Mouse (Mus musculus): ENCODE measurements around the gene Rgs8. TPM values are rescaled to one million over a fixed set of nuclear protein-coding genes. Genes with fewer than 3 reads are reported as not detected.

Rgs8 gene
- polyA plus RNA-seq, 2 experiments, result 0.01 TPM; not detected in 1

- Histone ChIP-seq H3K27me3 (ENCODE audit: control insufficient read depth, insufficient read depth, low read length) (no peaks in the 10 kb centered on the region), H3K4me2 (ENCODE audit: low read depth) (no peak overlapping the region), H3K36me3 (replicated peaks; ENCODE audit: control insufficient read depth, insufficient read depth, low read depth) (no peaks in the 10 kb centered on the region), H3K9ac (replicated peaks) (no peak overlapping the region), H3K27ac (no peak overlapping the region), H3K4me3 (ENCODE audit: insufficient read depth in 1 of 2, low read depth in 2 of 2, low read length in 2 of 2) (no peak overlapping the region), H3K4me1 (replicated peaks; ENCODE audit: control insufficient read depth in 2 of 2, insufficient read depth in 2 of 2, low read length in 1 of 2) (no peaks in the 10 kb centered on the region), H3K9me3 (ENCODE audit: control insufficient read depth, low read length) (no peaks in the 10 kb centered on the region)
- ATAC-seq (ENCODE audit: insufficient read depth), result no peak
- 70% methylated on average over 3 of the region's 3 CpGs for WGBS (ENCODE audit: insufficient replicate concordance)
- no peak for TF ChIP-seq EP300 (IDR thresholded peaks at IDR 0.05; ENCODE audit: low read depth)
- no peak for TF ChIP-seq CTCF (IDR thresholded peaks at IDR 0.05; ENCODE audit: low read depth)
- no peak for DNase-seq (ENCODE audit: low read depth in 3 of 3, low spot score in 3 of 3)
These were observed 17.3 kb upstream of the Rgs8 start for GRCm38 (mm10) chr1:153635521-153635920.

- Histone ChIP-seq H3K36me3 (replicated peaks; ENCODE audit: control insufficient read depth, insufficient read depth, low read depth) (no peaks in the 10 kb centered on the region), H3K4me3 (ENCODE audit: insufficient read depth in 1 of 2, low read depth in 2 of 2, low read length in 2 of 2) (no peak overlapping the region), H3K27ac (no peak overlapping the region), H3K9ac (replicated peaks) (no peak overlapping the region), H3K9me3 (ENCODE audit: control insufficient read depth, low read length) (no peaks in the 10 kb centered on the region), H3K27me3 (ENCODE audit: control insufficient read depth, insufficient read depth, low read length) (no peaks in the 10 kb centered on the region), H3K4me1 (replicated peaks; ENCODE audit: control insufficient read depth in 2 of 2, insufficient read depth in 2 of 2, low read length in 1 of 2) (0 out of 4 replicates have a peak, but pooled peaks cover 0 to 3% of the 10 kb centered on the region in 2 experiments), H3K4me2 (ENCODE audit: low read depth) (no peak overlapping the region)
- WGBS (ENCODE audit: insufficient replicate concordance), result 49% methylated on average over 5 of the region's 5 CpGs
- ATAC-seq (ENCODE audit: insufficient read depth), result no peak
- TF ChIP-seq EP300 (IDR thresholded peaks at IDR 0.05; ENCODE audit: low read depth) (no peak), CTCF (IDR thresholded peaks at IDR 0.05; ENCODE audit: low read depth) (no peak)
- no peak for DNase-seq (ENCODE audit: low read depth in 3 of 3, low spot score in 3 of 3)
These were observed 16.0 kb upstream of the Rgs8 start for GRCm38 (mm10) chr1:153636821-153637220.

- TF ChIP-seq EP300 (IDR thresholded peaks at IDR 0.05; ENCODE audit: low read depth), result no peak
- no peak for TF ChIP-seq CTCF (IDR thresholded peaks at IDR 0.05; ENCODE audit: low read depth)
- ATAC-seq (ENCODE audit: insufficient read depth), result no peak
- Histone ChIP-seq H3K4me2 (ENCODE audit: low read depth) (no peak overlapping the region), H3K9me3 (ENCODE audit: control insufficient read depth, low read length) (no peaks in the 10 kb centered on the region), H3K4me1 (replicated peaks; ENCODE audit: control insufficient read depth in 2 of 2, insufficient read depth in 2 of 2, low read length in 1 of 2) (0 out of 4 replicates have a peak, but pooled peaks cover 0 to 3% of the 10 kb centered on the region in 2 experiments), H3K27ac (no peak overlapping the region), H3K9ac (replicated peaks) (no peak overlapping the region), H3K4me3 (ENCODE audit: insufficient read depth in 1 of 2, low read depth in 2 of 2, low read length in 2 of 2) (no peak overlapping the region), H3K36me3 (replicated peaks; ENCODE audit: control insufficient read depth, insufficient read depth, low read depth) (no peaks in the 10 kb centered on the region), H3K27me3 (ENCODE audit: control insufficient read depth, insufficient read depth, low read length) (no peaks in the 10 kb centered on the region)
- no peak for DNase-seq (ENCODE audit: low read depth in 3 of 3, low spot score in 3 of 3)
- 21% methylated on average over 9 of the region's 9 CpGs for WGBS (ENCODE audit: insufficient replicate concordance)
These were observed 11.3 kb upstream of the Rgs8 start for GRCm38 (mm10) chr1:153641492-153641939.

- WGBS (ENCODE audit: insufficient replicate concordance), result 24% methylated on average over 13 of the region's 13 CpGs
- Histone ChIP-seq H3K27ac (no peak overlapping the region), H3K9me3 (ENCODE audit: control insufficient read depth, low read length) (no peaks in the 10 kb centered on the region), H3K27me3 (ENCODE audit: control insufficient read depth, insufficient read depth, low read length) (no peaks in the 10 kb centered on the region), H3K4me2 (ENCODE audit: low read depth) (no peak overlapping the region), H3K4me3 (ENCODE audit: insufficient read depth in 1 of 2, low read depth in 2 of 2, low read length in 2 of 2) (no peak overlapping the region), H3K36me3 (replicated peaks; ENCODE audit: control insufficient read depth, insufficient read depth, low read depth) (no peaks in the 10 kb centered on the region), H3K9ac (replicated peaks) (no peak overlapping the region), H3K4me1 (replicated peaks; ENCODE audit: control insufficient read depth in 2 of 2, insufficient read depth in 2 of 2, low read length in 1 of 2) (0 out of 4 replicates have a peak, but pooled peaks cover 0 to 3% of the 10 kb centered on the region in 2 experiments)
- TF ChIP-seq CTCF (IDR thresholded peaks at IDR 0.05; ENCODE audit: low read depth), result no peak
- TF ChIP-seq EP300 (IDR thresholded peaks at IDR 0.05; ENCODE audit: low read depth), result no peak
- DNase-seq (ENCODE audit: low read depth in 3 of 3, low spot score in 3 of 3), result no peak
- no peak for ATAC-seq (ENCODE audit: insufficient read depth)
These were observed 10.8 kb upstream of the Rgs8 start for GRCm38 (mm10) chr1:153641940-153642501.

GRCm38 (mm10) chr1:153653674-153654073, 849 bp downstream of the Rgs8 start:
- H3K27ac ChIP-seq, result no peak overlapping the region
- no peak overlapping the region for H3K4me2 ChIP-seq (ENCODE audit: low read depth)

More at GRCm38 (mm10) chr1:153653674-153654073, 849 bp downstream of the Rgs8 start:
- H3K9me3 ChIP-seq (ENCODE audit: control insufficient read depth, low read length), result no peaks in the 10 kb centered on the region
- no peak overlapping the region for H3K9ac ChIP-seq (replicated peaks)
- TF ChIP-seq CTCF (IDR thresholded peaks at IDR 0.05; ENCODE audit: low read depth), result no peak
- TF ChIP-seq EP300 (IDR thresholded peaks at IDR 0.05; ENCODE audit: low read depth), result no peak
- ATAC-seq (ENCODE audit: insufficient read depth) (no peak), DNase-seq (ENCODE audit: low read depth in 3 of 3, low spot score in 3 of 3) (no peak)
- no peaks in the 10 kb centered on the region for H3K36me3 ChIP-seq (replicated peaks; ENCODE audit: control insufficient read depth, insufficient read depth, low read depth)
- WGBS (ENCODE audit: insufficient replicate concordance), result 15% methylated on average over 5 of the region's 5 CpGs
- peaks cover 9% of the 10 kb centered on the region; the same call in 1 of the 2 replicates for H3K27me3 ChIP-seq (ENCODE audit: control insufficient read depth, insufficient read depth, low read length)
- no peaks in the 10 kb centered on the region for H3K4me1 ChIP-seq (replicated peaks; ENCODE audit: control insufficient read depth in 2 of 2, insufficient read depth in 2 of 2, low read length in 1 of 2)
- H3K4me3 ChIP-seq (ENCODE audit: insufficient read depth in 1 of 2, low read depth in 2 of 2, low read length in 2 of 2), result no peak overlapping the region

Data from liver, embryonic 14.5 days (tissue).